Mouse (Mus musculus) kidney, adult 2 months (tissue): ENCODE measurements at regions not wholly inside any gene's neighbourhood (a gene's known extent, or its start where the extent isn't known, plus 50 kb on each side); places are given as distances from the start of the nearest gene placed in this dataset.

Source experiments
- DNase-seq: peaks from one replicate; pipeline ENCODE4 v3.0.0; 2021
- H3K27ac ChIP-seq: fragments of 200-500 bp; 2 replicates; pipeline ENCODE4 v1.5.1; 2012; ENCODE audit warnings: low read depth, low read length, control low read depth, inconsistent platforms; ENCODE audit not compliant: insufficient read depth
- H3K27me3 ChIP-seq: fragments of 200-500 bp; replicated peaks from 2 replicates; pipeline ENCODE4 v1.6.1; 2012; ENCODE audit warnings: mild to moderate bottlenecking, moderate library complexity, low read length, inconsistent platforms; ENCODE audit not compliant: control insufficient read depth, insufficient read depth
- H3K36me3 ChIP-seq: fragments of 200-500 bp; 2 replicates; pipeline ENCODE4 v1.6.1; 2012; ENCODE audit warnings: mild to moderate bottlenecking, moderate library complexity, low read length, inconsistent platforms; ENCODE audit not compliant: control insufficient read depth, insufficient read depth
- H3K4me1 ChIP-seq: fragments of 200-500 bp; 2 replicates; pipeline ENCODE4 v1.6.1; 2011; ENCODE audit warnings: low read length; ENCODE audit not compliant: control insufficient read depth, insufficient read depth
- H3K4me3 ChIP-seq: fragments of 200-500 bp; 2 replicates; pipeline ENCODE4 v1.5.1; 2011; ENCODE audit warnings: mild to moderate bottlenecking, low read depth, low read length, control low read depth; ENCODE audit not compliant: insufficient read depth
- CTCF ChIP-seq: fragments of 200-500 bp; conservative IDR thresholded peaks from 2 replicates; pipeline ENCODE4 v1.5.1; 2011; ENCODE audit warnings: low read depth, mild to moderate bottlenecking, control low read depth, low read length, moderate library complexity, mixed read lengths; ENCODE audit not compliant: insufficient read depth, insufficient read length
- POLR2A ChIP-seq: fragments of 200-500 bp; IDR thresholded peaks from one replicate; pipeline ENCODE4 v1.6.1; 2011; ENCODE audit warnings: low read depth, low read length, control low read depth
- WGBS: fragments of 180-500 bp; shearing (Covaris S2); methylation state at CpG from one replicate; pipeline ENCODE4 v1.1.7; 2018; 5-methylcytosine and 5-hydroxymethylcytosine counted together

- 74% methylated on average over 7 of the region's 7 CpGs for WGBS
- H3K36me3 ChIP-seq, result no peaks in the 10 kb centered on the region
- DNase-seq, result no peak
- no peak overlapping the region for H3K4me3 ChIP-seq
- no peak overlapping the region for H3K27ac ChIP-seq
- H3K4me1 ChIP-seq, result no peaks in the 10 kb centered on the region
- H3K27me3 ChIP-seq, result no peaks in the 10 kb centered on the region
- TF ChIP-seq POLR2A (no peak), CTCF (no peak)
Measured at GRCm38 (mm10) chr16:97281615-97282110, 74.9 kb upstream of the Bace2 start.

- H3K27me3 ChIP-seq, result no peaks in the 10 kb centered on the region
- no peak for TF ChIP-seq CTCF
- H3K36me3 ChIP-seq, result no peaks in the 10 kb centered on the region
- no peak for DNase-seq
- 79% methylated on average over 9 of the region's 9 CpGs for WGBS
- no peak overlapping the region for H3K27ac ChIP-seq
- H3K4me3 ChIP-seq, result no peak overlapping the region
- no peaks in the 10 kb centered on the region for H3K4me1 ChIP-seq
Measured at GRCm38 (mm10) chr16:97282943-97283342, 73.6 kb upstream of the Bace2 start.

GRCm38 (mm10) chr16:97285886-97286447, 70.6 kb upstream of the Bace2 start:
- Histone ChIP-seq H3K4me1 (no peaks in the 10 kb centered on the region), H3K27me3 (no peaks in the 10 kb centered on the region), H3K4me3 (no peak overlapping the region), H3K27ac (no peak overlapping the region), H3K36me3 (no peaks in the 10 kb centered on the region)
- 86% methylated on average over 8 of the region's 8 CpGs for WGBS
- TF ChIP-seq POLR2A (no peak), CTCF (no peak)
- DNase-seq, result no peak

GRCm38 (mm10) chr16:97286717-97287116, 69.8 kb upstream of the Bace2 start:
- H3K4me1 ChIP-seq, result no peaks in the 10 kb centered on the region
- H3K27me3 ChIP-seq, result no peaks in the 10 kb centered on the region
- WGBS, result 35% methylated on average over 3 of the region's 3 CpGs
- DNase-seq, result no peak
- H3K4me3 ChIP-seq, result no peak overlapping the region
- H3K36me3 ChIP-seq, result no peaks in the 10 kb centered on the region
- no peak overlapping the region for H3K27ac ChIP-seq
- no peak for TF ChIP-seq POLR2A
- TF ChIP-seq CTCF, result no peak

- Histone ChIP-seq H3K27me3 (no peaks in the 10 kb centered on the region), H3K27ac (no peak overlapping the region), H3K36me3 (no peaks in the 10 kb centered on the region), H3K4me1 (no peaks in the 10 kb centered on the region), H3K4me3 (no peak overlapping the region)
- no peak for TF ChIP-seq CTCF
- no peak for TF ChIP-seq POLR2A
- peak; percentile 45 for DNase-seq
- WGBS, result 47% methylated on average over 8 of the region's 8 CpGs
Measured at GRCm38 (mm10) chr16:97288634-97289033, 67.9 kb upstream of the Bace2 start.

GRCm38 (mm10) chr16:97292484-97293048, 64.0 kb upstream of the Bace2 start:
- H3K4me3 ChIP-seq, result no peak overlapping the region
- whole genome bisulfite sequencing, result 3% methylated on average over 11 of the region's 11 CpGs
- H3K27ac ChIP-seq, result no peak overlapping the region
- peak; percentile 60 for DNase-seq
- no peaks in the 10 kb centered on the region for H3K4me1 ChIP-seq
- H3K27me3 ChIP-seq, result no peaks in the 10 kb centered on the region
- TF ChIP-seq POLR2A, result no peak
- TF ChIP-seq CTCF, result no peak
- no peaks in the 10 kb centered on the region for H3K36me3 ChIP-seq

- TF ChIP-seq CTCF, result peak; percentile 85
- TF ChIP-seq POLR2A, result no peak
- Histone ChIP-seq H3K4me1 (no peaks in the 10 kb centered on the region), H3K4me3 (no peak overlapping the region), H3K36me3 (no peaks in the 10 kb centered on the region), H3K27me3 (no peaks in the 10 kb centered on the region), H3K27ac (no peak overlapping the region)
- 2% methylated on average over 4 of the region's 4 CpGs for WGBS
- peak; percentile 75 for DNase-seq
Measured at GRCm38 (mm10) chr16:97293273-97293672, 63.3 kb upstream of the Bace2 start.

GRCm38 (mm10) chr16:97297140-97297539, 59.4 kb upstream of the Bace2 start:
- TF ChIP-seq CTCF, result no peak
- no peak overlapping the region for H3K4me3 ChIP-seq
- WGBS, result 82% methylated on average over 3 of the region's 3 CpGs

More at GRCm38 (mm10) chr16:97297140-97297539, 59.4 kb upstream of the Bace2 start:
- DNase-seq, result no peak
- Histone ChIP-seq H3K27me3 (no peaks in the 10 kb centered on the region), H3K27ac (no peak overlapping the region), H3K36me3 (no peaks in the 10 kb centered on the region), H3K4me1 (no peaks in the 10 kb centered on the region)
